Mouse (Mus musculus): ENCODE data around the gene E2f1.

DNA sequence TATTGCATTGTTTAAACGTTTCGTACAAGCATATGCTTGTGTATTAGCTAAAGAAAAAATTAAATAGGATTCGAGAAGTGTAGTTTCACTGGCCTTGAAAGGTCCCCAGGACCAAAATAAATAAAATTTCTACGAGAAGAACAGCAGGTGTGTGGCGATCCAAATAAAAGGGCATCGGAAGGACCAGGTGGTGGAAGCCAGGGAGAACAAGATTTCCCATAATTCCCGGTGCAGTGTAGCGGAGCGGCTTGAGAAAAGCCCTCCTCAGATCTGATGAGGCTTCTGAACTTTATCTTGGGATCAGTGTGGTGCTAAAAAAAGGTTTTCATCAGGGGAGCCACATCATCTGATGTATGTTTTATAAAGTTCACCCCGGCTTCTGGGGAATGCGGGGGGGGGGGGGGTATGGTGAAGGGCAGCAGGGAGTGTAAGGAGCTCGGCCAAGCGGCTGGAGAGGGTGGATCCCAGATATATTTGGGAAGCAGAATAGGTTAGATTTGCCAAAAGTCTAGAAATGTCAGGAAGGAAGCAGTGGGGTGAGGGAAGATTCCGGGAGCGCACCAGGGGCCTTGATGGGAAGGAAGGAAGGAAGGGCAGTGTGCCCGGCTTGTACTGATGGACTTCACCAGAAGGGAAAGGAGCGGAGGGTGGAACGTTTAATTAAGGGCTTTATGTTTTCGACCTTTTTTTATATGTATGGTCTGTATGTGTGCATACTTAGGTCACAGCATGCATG is 45.3 kb upstream of the E2f1 start:
- TF ChIP-seq POLR2AphosphoS2 (IDR thresholded peaks at IDR 0.05; ENCODE audit: insufficient read length, low read depth), result no peak
- TF ChIP-seq POLR2A (IDR thresholded peaks at IDR 0.05; ENCODE audit: insufficient read length, low read depth), result no peak
- no peak for TF ChIP-seq MYOG (IDR thresholded peaks at IDR 0.05; ENCODE audit: control insufficient read depth in 1 of 3, insufficient read depth in 1 of 3, insufficient read length in 2 of 3, low read depth in 2 of 3)
- no peak for TF ChIP-seq MAX (IDR thresholded peaks at IDR 0.05; ENCODE audit: low read depth)
- no peak for TF ChIP-seq TCF12 (IDR thresholded peaks at IDR 0.05; ENCODE audit: insufficient read depth, poor library complexity, severe bottlenecking)
- TF ChIP-seq CEBPB (IDR thresholded peaks at IDR 0.05; ENCODE audit: insufficient read depth, poor library complexity, severe bottlenecking), result no peak
- TF ChIP-seq MYOD1 (IDR thresholded peaks at IDR 0.05; ENCODE audit: control insufficient read depth in 1 of 3, insufficient read length in 2 of 3, low read depth in 2 of 3), result no peak

Data from myocyte (in vitro differentiated cells).